Mouse (Mus musculus): ENCODE measurements at regions not wholly inside any gene's neighbourhood (a gene's known extent, or its start where the extent isn't known, plus 50 kb on each side); places are given as distances from the start of the nearest gene placed in this dataset.

- TF ChIP-seq CTCF (IDR thresholded peaks at IDR 0.05; ENCODE audit: control insufficient read depth, insufficient read depth, insufficient replicate concordance, low read depth, low read length): no peak
- no peak for TF ChIP-seq POLR2A (IDR thresholded peaks at IDR 0.05; ENCODE audit: control insufficient read depth, low read depth, low read length)
Measured at GRCm38 (mm10) chr15:51503341-51503740, 2381.4 kb upstream of the Gm7489 start.

Data from testis, adult 2 months (tissue).